Mouse (Mus musculus): ENCODE measurements around the gene Clasp2. TPM values are rescaled to one million over a fixed set of nuclear protein-coding genes. Genes with fewer than 3 reads are reported as not detected.

The Clasp2 gene
- total and polyA plus RNA-seq, 2 experiments = 2.6 to 17.4 TPM

- H3K27ac ChIP-seq (replicated peaks; ENCODE audit: insufficient read depth, low read depth, low read length) = no peak overlapping the region
- no peaks in the 10 kb centered on the region for H3K27me3 ChIP-seq (ENCODE audit: control insufficient read depth, insufficient read depth, low read length)
- DNase-seq (ENCODE audit: extremely low read depth, low read depth, low spot score) = no peak
- TF ChIP-seq CTCF (IDR thresholded peaks at IDR 0.05; ENCODE audit: low read depth, low read length) (no peak), POLR2A (IDR thresholded peaks at IDR 0.05; ENCODE audit: extremely low read depth, insufficient read depth, low read length) (no peak)
- no peak overlapping the region for H3K9ac ChIP-seq (ENCODE audit: low read depth, low read length)
- no peak overlapping the region for H3K4me3 ChIP-seq (ENCODE audit: insufficient read depth, low read depth, low read length)
- 85% methylated on average over 4 of the region's 4 CpGs for WGBS
- peaks cover 9% of the 10 kb centered on the region for H3K36me3 ChIP-seq (ENCODE audit: control insufficient read depth, insufficient read depth, low read length)
- peaks cover 2% of the 10 kb centered on the region; the same call in 1 of the 2 replicates for H3K4me1 ChIP-seq (ENCODE audit: control insufficient read depth, insufficient read depth, low read length)
- no peaks in the 10 kb centered on the region for H3K79me2 ChIP-seq (ENCODE audit: control insufficient read depth, insufficient read depth, low read length)
Observed at GRCm38 (mm10) chr9:113837001-113837400, 95.7 kb downstream of the Clasp2 start.

DNA sequence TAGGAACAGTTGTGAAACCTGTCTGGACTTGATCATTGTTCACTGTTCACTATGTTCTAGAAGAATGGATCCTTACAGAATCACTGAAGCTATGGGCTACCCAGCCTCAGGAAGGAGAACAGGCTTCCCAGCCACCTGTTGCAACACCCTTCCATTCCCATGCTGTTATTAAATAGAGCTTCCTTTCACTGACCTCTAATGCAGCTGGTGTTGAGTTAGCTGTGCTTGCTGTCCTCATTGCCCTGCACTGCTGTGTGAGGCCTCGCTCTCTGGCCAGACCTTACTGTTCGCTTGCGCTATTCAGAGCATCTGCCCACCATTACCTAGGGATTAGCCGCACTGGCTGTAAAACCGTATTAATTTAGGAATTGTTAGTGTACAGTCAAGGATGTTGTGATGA is 96.2 kb downstream of the Clasp2 start:
- Histone ChIP-seq H3K27ac (replicated peaks; ENCODE audit: insufficient read depth, low read depth, low read length) (no peak overlapping the region), H3K4me3 (ENCODE audit: insufficient read depth, low read depth, low read length) (no peak overlapping the region), H3K36me3 (ENCODE audit: control insufficient read depth, insufficient read depth, low read length) (peaks cover 9% of the 10 kb centered on the region), H3K79me2 (ENCODE audit: control insufficient read depth, insufficient read depth, low read length) (no peaks in the 10 kb centered on the region), H3K9ac (ENCODE audit: low read depth, low read length) (no peak overlapping the region), H3K27me3 (ENCODE audit: control insufficient read depth, insufficient read depth, low read length) (no peaks in the 10 kb centered on the region), H3K4me1 (ENCODE audit: control insufficient read depth, insufficient read depth, low read length) (peaks cover 2% of the 10 kb centered on the region; the same call in 1 of the 2 replicates)
- no peak for DNase-seq (ENCODE audit: extremely low read depth, low read depth, low spot score)
- 100% methylated on average over 5 of the region's 5 CpGs for WGBS
- TF ChIP-seq CTCF (IDR thresholded peaks at IDR 0.05; ENCODE audit: low read depth, low read length) (no peak), POLR2A (IDR thresholded peaks at IDR 0.05; ENCODE audit: extremely low read depth, insufficient read depth, low read length) (no peak)

DNA sequence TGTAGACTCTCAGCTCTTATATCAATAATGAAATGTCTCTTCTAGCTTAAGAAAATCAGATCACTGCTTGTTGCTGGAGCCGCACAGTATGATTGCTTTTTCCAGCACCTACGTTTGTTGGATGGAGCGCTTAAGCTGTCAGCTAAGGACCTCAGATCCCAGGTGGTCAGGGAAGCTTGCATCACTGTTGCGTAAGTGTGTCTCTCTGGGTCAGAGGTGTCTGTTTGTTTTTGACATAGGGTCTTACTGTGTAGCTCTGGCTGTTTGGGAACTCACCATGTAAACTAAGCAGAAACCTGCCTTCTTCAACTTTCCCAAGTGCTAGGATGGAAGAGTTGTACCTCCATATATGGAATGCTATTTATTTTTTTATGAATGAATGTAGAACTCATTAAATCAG is 102.8 kb downstream of the Clasp2 start:
- WGBS = 58% methylated on average over 4 of the region's 4 CpGs
- DNase-seq (ENCODE audit: extremely low read depth, low read depth, low spot score) = no peak
- no peak for TF ChIP-seq CTCF (IDR thresholded peaks at IDR 0.05; ENCODE audit: low read depth, low read length)
- no peak for TF ChIP-seq POLR2A (IDR thresholded peaks at IDR 0.05; ENCODE audit: extremely low read depth, insufficient read depth, low read length)
- peaks cover 9% of the 10 kb centered on the region for H3K36me3 ChIP-seq (ENCODE audit: control insufficient read depth, insufficient read depth, low read length)
- no peak overlapping the region for H3K27ac ChIP-seq (replicated peaks; ENCODE audit: insufficient read depth, low read depth, low read length)
- no peaks in the 10 kb centered on the region for H3K4me1 ChIP-seq (ENCODE audit: control insufficient read depth, insufficient read depth, low read length)
- no peaks in the 10 kb centered on the region for H3K79me2 ChIP-seq (ENCODE audit: control insufficient read depth, insufficient read depth, low read length)
- H3K27me3 ChIP-seq (ENCODE audit: control insufficient read depth, insufficient read depth, low read length) = no peaks in the 10 kb centered on the region
- no peak overlapping the region for H3K9ac ChIP-seq (ENCODE audit: low read depth, low read length)
- no peak overlapping the region for H3K4me3 ChIP-seq (ENCODE audit: insufficient read depth, low read depth, low read length)

- peaks cover 30% of the 10 kb centered on the region for H3K36me3 ChIP-seq (ENCODE audit: control insufficient read depth, insufficient read depth, low read length)
- no peak overlapping the region for H3K27ac ChIP-seq (replicated peaks; ENCODE audit: insufficient read depth, low read depth, low read length)
- no peak overlapping the region for H3K9ac ChIP-seq (ENCODE audit: low read depth, low read length)
- no peaks in the 10 kb centered on the region for H3K4me1 ChIP-seq (ENCODE audit: control insufficient read depth, insufficient read depth, low read length)
- no peak for DNase-seq (ENCODE audit: extremely low read depth, low read depth, low spot score)
- no peaks in the 10 kb centered on the region for H3K27me3 ChIP-seq (ENCODE audit: control insufficient read depth, insufficient read depth, low read length)
- no peak for TF ChIP-seq CTCF (IDR thresholded peaks at IDR 0.05; ENCODE audit: low read depth, low read length)
- TF ChIP-seq POLR2A (IDR thresholded peaks at IDR 0.05; ENCODE audit: extremely low read depth, insufficient read depth, low read length) = no peak
- WGBS = 71% methylated on average over 3 of the region's 3 CpGs
- no peak overlapping the region for H3K4me3 ChIP-seq (ENCODE audit: insufficient read depth, low read depth, low read length)
- H3K79me2 ChIP-seq (ENCODE audit: control insufficient read depth, insufficient read depth, low read length) = no peaks in the 10 kb centered on the region
Observed at GRCm38 (mm10) chr9:113855441-113855840, 114.2 kb downstream of the Clasp2 start.

- DNase-seq (ENCODE audit: extremely low read depth, low read depth, low spot score) = no peak
- no peaks in the 10 kb centered on the region for H3K27me3 ChIP-seq (ENCODE audit: control insufficient read depth, insufficient read depth, low read length)
- 91% methylated on average over 8 of the region's 8 CpGs for WGBS
- H3K27ac ChIP-seq (replicated peaks; ENCODE audit: insufficient read depth, low read depth, low read length) = no peak overlapping the region
- no peaks in the 10 kb centered on the region for H3K4me1 ChIP-seq (ENCODE audit: control insufficient read depth, insufficient read depth, low read length)
- no peak overlapping the region for H3K9ac ChIP-seq (ENCODE audit: low read depth, low read length)
- H3K4me3 ChIP-seq (ENCODE audit: insufficient read depth, low read depth, low read length) = no peak overlapping the region
- H3K79me2 ChIP-seq (ENCODE audit: control insufficient read depth, insufficient read depth, low read length) = no peaks in the 10 kb centered on the region
- TF ChIP-seq CTCF (IDR thresholded peaks at IDR 0.05; ENCODE audit: low read depth, low read length) = no peak
- H3K36me3 ChIP-seq (ENCODE audit: control insufficient read depth, insufficient read depth, low read length) = peaks cover 25% of the 10 kb centered on the region
Observed at GRCm38 (mm10) chr9:113857281-113857928, 116.1 kb downstream of the Clasp2 start.

DNA sequence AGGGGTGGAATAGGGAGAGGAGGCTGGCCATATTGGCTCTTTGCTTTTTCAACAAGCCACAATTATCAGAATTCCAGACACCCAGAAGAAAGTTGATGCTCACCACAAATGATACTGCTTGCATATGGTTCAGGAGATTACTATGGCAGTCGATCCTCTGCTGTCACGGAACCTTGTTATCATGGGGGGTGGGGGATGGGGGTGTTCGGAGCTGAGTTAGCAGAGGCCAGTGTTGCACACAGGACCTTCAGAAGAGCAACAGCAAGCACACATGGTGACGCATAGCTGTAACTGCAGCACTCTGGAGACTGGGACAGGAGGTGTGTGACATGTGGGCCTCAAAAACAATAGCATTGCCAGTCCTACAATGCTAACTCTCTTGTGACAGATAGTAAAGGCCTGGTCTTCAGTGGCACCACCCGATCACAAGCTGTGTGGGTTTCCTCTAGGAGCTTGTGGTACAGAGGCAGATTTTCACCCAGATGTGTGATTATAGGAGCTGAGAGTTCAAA is 116.7 kb downstream of the Clasp2 start:
- 82% methylated on average over 5 of the region's 5 CpGs for WGBS
- DNase-seq (ENCODE audit: extremely low read depth, low read depth, low spot score) = no peak

More for the DNA sequence above, 116.7 kb downstream of the Clasp2 start:
- no peak overlapping the region for H3K27ac ChIP-seq (replicated peaks; ENCODE audit: insufficient read depth, low read depth, low read length)
- H3K4me1 ChIP-seq (ENCODE audit: control insufficient read depth, insufficient read depth, low read length) = no peaks in the 10 kb centered on the region
- no peak for TF ChIP-seq POLR2A (IDR thresholded peaks at IDR 0.05; ENCODE audit: extremely low read depth, insufficient read depth, low read length)
- no peak for TF ChIP-seq CTCF (IDR thresholded peaks at IDR 0.05; ENCODE audit: low read depth, low read length)
- H3K4me3 ChIP-seq (ENCODE audit: insufficient read depth, low read depth, low read length) = no peak overlapping the region
- peaks cover 20% of the 10 kb centered on the region for H3K36me3 ChIP-seq (ENCODE audit: control insufficient read depth, insufficient read depth, low read length)
- H3K27me3 ChIP-seq (ENCODE audit: control insufficient read depth, insufficient read depth, low read length) = no peaks in the 10 kb centered on the region
- H3K79me2 ChIP-seq (ENCODE audit: control insufficient read depth, insufficient read depth, low read length) = no peaks in the 10 kb centered on the region
- H3K9ac ChIP-seq (ENCODE audit: low read depth, low read length) = no peak overlapping the region

All from liver, adult 2 months (tissue).